Mouse (Mus musculus): ENCODE results near the gene Cab39l.

- TF ChIP-seq CTCF (IDR thresholded peaks at IDR 0.05; ENCODE audit: insufficient read depth, low read depth, low read length) = no peak
- TF ChIP-seq POLR2A (IDR thresholded peaks at IDR 0.05; ENCODE audit: insufficient read depth, low read depth, low read length) = no peak
Measured at GRCm38 (mm10) chr14:59497928-59498327, 57.2 kb downstream of the Cab39l start.

Measured in olfactory bulb, adult 2 months (tissue).